Mouse (Mus musculus) CH12.LX (cell line): ENCODE results near the gene Sipa1. TPM values are rescaled to one million over a fixed set of nuclear protein-coding genes. Genes with fewer than 3 reads are reported as not detected.

ENCODE experiments used
- DNase-seq: peaks from one replicate; pipeline ENCODE4 v3.0.0-alpha.2; 2013; ENCODE audit errors: extremely low read depth
- H3K27ac ChIP-seq: 2 replicates; pipeline ENCODE4 v1.5.1; 2012; ENCODE audit warnings: low read depth, mild to moderate bottlenecking, control low read depth, moderate library complexity; ENCODE audit not compliant: insufficient read depth
- H3K27me3 ChIP-seq: replicated peaks from 2 replicates; pipeline ENCODE3; 2012; ENCODE audit warnings: inconsistent platforms
- H3K36me3 ChIP-seq, 2 experiments: replicated peaks in 1 of 2; 2 replicates each; pipeline versions ENCODE3 to v1.6.1; 2012; ENCODE audit warnings: inconsistent platforms in 1 of 2, low read length in 1 of 2, mild to moderate bottlenecking in 1 of 2, mixed read lengths in 1 of 2, moderate library complexity in 1 of 2; ENCODE audit not compliant: control insufficient read depth in 1 of 2, insufficient read depth in 1 of 2
- H3K4me1 ChIP-seq, 2 experiments: 2 replicates each; pipeline ENCODE4 v1.6.1; 2012; ENCODE audit warnings: inconsistent platforms in 1 of 2, moderate library complexity in 1 of 2; ENCODE audit not compliant: insufficient read depth in 2 of 2, control insufficient read depth in 1 of 2
- H3K4me2 ChIP-seq: 2 replicates; pipeline ENCODE4 v1.6.1; 2012; ENCODE audit warnings: low read depth, mild to moderate bottlenecking, control low read depth; ENCODE audit not compliant: poor library complexity, insufficient read depth, severe bottlenecking
- H3K4me3 ChIP-seq, 3 experiments: fragments of 150-350 bp in 1 of 3; sonication (generic) in 1 of 3; replicated peaks in 1 of 3; 2 replicates each; pipeline versions ENCODE3 to v1.5.1; 2011 to 2012; ENCODE audit warnings: low read depth in 2 of 3, low read length in 2 of 3, mild to moderate bottlenecking in 2 of 3, moderate library complexity in 2 of 3, control low read depth in 1 of 3, improper control_type of control experiment in 1 of 3, inconsistent platforms in 1 of 3, mixed read lengths in 1 of 3; ENCODE audit not compliant: poor library complexity in 1 of 3
- H3K79me2 ChIP-seq: replicated peaks from 2 replicates; pipeline ENCODE4 v1.6.1; 2012; ENCODE audit warnings: mild to moderate bottlenecking, moderate library complexity; ENCODE audit not compliant: control insufficient read depth, poor library complexity, insufficient read depth, severe bottlenecking; ENCODE audit errors: extremely low read depth
- H3K9ac ChIP-seq: 2 replicates; pipeline ENCODE4 v1.6.1; 2012; ENCODE audit warnings: low read depth, mild to moderate bottlenecking, control low read depth, moderate library complexity; ENCODE audit not compliant: insufficient read depth
- H3K9me3 ChIP-seq: replicated peaks from 2 replicates; pipeline ENCODE3; 2012; ENCODE audit warnings: low read length, inconsistent platforms, mixed read lengths
- CHD1 ChIP-seq: IDR thresholded peaks from 2 replicates; pipeline ENCODE4 v1.6.1; 2012; ENCODE audit warnings: low read depth, low read length, improper control_type of control experiment, inconsistent platforms
- CTCF ChIP-seq, 2 experiments: IDR thresholded peaks in 1 of 2; conservative IDR thresholded peaks in 1 of 2; 2 replicates each; pipeline ENCODE4 v1.5.1; 2011 to 2012; ENCODE audit warnings: low read depth in 2 of 2, low read length in 2 of 2, improper control_type of control experiment in 1 of 2, inconsistent platforms in 1 of 2, mild to moderate bottlenecking in 1 of 2, moderate library complexity in 1 of 2
- E2F4 ChIP-seq: IDR thresholded peaks from 2 replicates; pipeline ENCODE4 v1.6.1; 2011; ENCODE audit warnings: low read depth, low read length, improper control_type of control experiment; ENCODE audit not compliant: insufficient replicate concordance
- ELF1 ChIP-seq: IDR thresholded peaks from 2 replicates; pipeline ENCODE4 v1.6.1; 2014; ENCODE audit warnings: low read depth, mild to moderate bottlenecking, inconsistent platforms, low read length, improper control_type of control experiment
- EP300 ChIP-seq: IDR thresholded peaks from 2 replicates; pipeline ENCODE4 v1.6.1; 2011; ENCODE audit warnings: low read length, improper control_type of control experiment
- ETS1 ChIP-seq: conservative IDR thresholded peaks from 2 replicates; pipeline ENCODE4 v1.6.1; 2012; ENCODE audit warnings: low read depth, mild to moderate bottlenecking, inconsistent platforms, low read length, improper control_type of control experiment, moderate library complexity
- HCFC1 ChIP-seq: IDR thresholded peaks from 2 replicates; pipeline ENCODE4 v1.6.1; 2012; ENCODE audit warnings: low read depth, mild to moderate bottlenecking, inconsistent platforms, low read length, improper control_type of control experiment
- IRF4 ChIP-seq: IDR thresholded peaks from 2 replicates; pipeline ENCODE4 v1.6.1; 2014; ENCODE audit warnings: low read depth, mild to moderate bottlenecking, inconsistent platforms, low read length, improper control_type of control experiment
- JUN ChIP-seq: IDR thresholded peaks from 2 replicates; pipeline ENCODE4 v1.6.1; 2011; ENCODE audit warnings: low read depth, mild to moderate bottlenecking, low read length, improper control_type of control experiment, moderate library complexity; ENCODE audit not compliant: insufficient read depth
- JUND ChIP-seq: conservative IDR thresholded peaks from 2 replicates; pipeline ENCODE4 v1.6.1; 2011; ENCODE audit warnings: low read depth, low read length, improper control_type of control experiment
- KAT2A ChIP-seq: IDR thresholded peaks from 2 replicates; pipeline ENCODE4 v1.6.1; 2012; ENCODE audit warnings: low read length, improper control_type of control experiment, inconsistent platforms; ENCODE audit not compliant: insufficient replicate concordance
- MAFK ChIP-seq: IDR thresholded peaks from 2 replicates; pipeline ENCODE4 v1.6.1; 2011; ENCODE audit warnings: low read length, improper control_type of control experiment; ENCODE audit not compliant: insufficient replicate concordance
- MAX ChIP-seq: IDR thresholded peaks from 2 replicates; pipeline ENCODE4 v1.6.1; 2011; ENCODE audit warnings: low read length, improper control_type of control experiment
- MAZ ChIP-seq: IDR thresholded peaks from 2 replicates; pipeline ENCODE4 v1.6.1; 2012; ENCODE audit warnings: low read depth, mild to moderate bottlenecking, inconsistent platforms, low read length, improper control_type of control experiment, moderate library complexity
- MEF2A ChIP-seq: IDR thresholded peaks from 2 replicates; pipeline ENCODE4 v1.6.1; 2014; ENCODE audit warnings: low read depth, mild to moderate bottlenecking, inconsistent platforms, low read length, improper control_type of control experiment, borderline replicate concordance
- MXI1 ChIP-seq: IDR thresholded peaks from 2 replicates; pipeline ENCODE4 v1.6.1; 2011; ENCODE audit warnings: mild to moderate bottlenecking, low read depth, low read length, improper control_type of control experiment
- NRF1 ChIP-seq: IDR thresholded peaks from 2 replicates; pipeline ENCODE4 v1.6.1; 2014; ENCODE audit warnings: low read depth, mild to moderate bottlenecking, inconsistent platforms, low read length, improper control_type of control experiment, moderate library complexity
- POLR2A ChIP-seq: IDR thresholded peaks from 2 replicates; pipeline ENCODE4 v1.6.1; 2011; ENCODE audit warnings: low read depth, mild to moderate bottlenecking, improper control_type of control experiment, low read length
- RAD21 ChIP-seq: IDR thresholded peaks from 2 replicates; pipeline ENCODE4 v1.6.1; 2011; ENCODE audit warnings: low read depth, mild to moderate bottlenecking, low read length, improper control_type of control experiment, moderate library complexity
- RCOR1 ChIP-seq: conservative IDR thresholded peaks from 2 replicates; pipeline ENCODE4 v1.6.1; 2012; ENCODE audit warnings: low read depth, mild to moderate bottlenecking, inconsistent platforms, low read length, improper control_type of control experiment
- SMC3 ChIP-seq: IDR thresholded peaks from 2 replicates; pipeline ENCODE4 v1.6.1; 2011; ENCODE audit warnings: low read depth, low read length, improper control_type of control experiment
- TBP ChIP-seq: conservative IDR thresholded peaks from 2 replicates; pipeline ENCODE4 v1.6.1; 2011; ENCODE audit warnings: low read depth, low read length, improper control_type of control experiment
- TCF12 ChIP-seq: IDR thresholded peaks from 2 replicates; pipeline ENCODE4 v1.6.1; 2014; ENCODE audit warnings: low read depth, mild to moderate bottlenecking, inconsistent platforms, low read length, improper control_type of control experiment
- UBTF ChIP-seq: IDR thresholded peaks from 2 replicates; pipeline ENCODE4 v1.6.1; 2012; ENCODE audit warnings: low read depth, mild to moderate bottlenecking, inconsistent platforms, low read length, improper control_type of control experiment, moderate library complexity
- ZC3H11A ChIP-seq: IDR thresholded peaks from 2 replicates; pipeline ENCODE4 v1.6.1; 2012; ENCODE audit warnings: low read depth, mild to moderate bottlenecking, inconsistent platforms, low read length, improper control_type of control experiment
- ZKSCAN1 ChIP-seq: IDR thresholded peaks from 2 replicates; pipeline ENCODE4 v1.6.1; 2012; ENCODE audit warnings: low read depth, inconsistent platforms, low read length, improper control_type of control experiment, borderline replicate concordance
- ZMIZ1 ChIP-seq: IDR thresholded peaks from 2 replicates; pipeline ENCODE4 v1.6.1; 2012; ENCODE audit warnings: low read depth, mild to moderate bottlenecking, inconsistent platforms, low read length, improper control_type of control experiment
- ZNF384 ChIP-seq: IDR thresholded peaks from 2 replicates; pipeline ENCODE4 v1.6.1; 2012; ENCODE audit warnings: low read depth, low read length, improper control_type of control experiment, inconsistent platforms
- dilution Hi-C: fragments of 300-500 bp; cut with MboI; formaldehyde crosslinking; loops from 2 replicates; pipeline ENCODE4 v1.14.3; 2020; ENCODE audit warnings: low sequenced_read_pairs; ENCODE audit not compliant: extremely low pct_unique_long_range_greater_than_20kb, extremely low pct_ligation_motif_present
- in situ Hi-C: fragments of 300-500 bp; cut with MboI; formaldehyde crosslinking; loops from 3 replicates; pipeline ENCODE4 v1.14.3; 2019; ENCODE audit warnings: low sequenced_read_pairs, low pct_ligation_motif_present, low pct_unique_long_range_greater_than_20kb, mixed read lengths
- polyA plus RNA-seq: library from polyadenylated mRNA; unstranded; fragments of >175 nt; gene quantifications from 2 replicates; pipeline ENCODE4 v1.2.1, GENCODE M21; 2012; ENCODE audit warnings: low read depth; ENCODE audit not compliant: insufficient read length
- total RNA-seq, 2 experiments: library from RNA; depleted of rRNA; stranded (reverse); fragments of 300-350 nt in 1 of 2; fragments of >200 nt in 1 of 2; gene quantifications; 2 replicates each; pipeline ENCODE4 v1.2.3; 2012 to 2014

Gene Sipa1
- total and polyA plus RNA-seq, 3 experiments: 17.6 to 54.6 (median 51.1) TPM

GRCm38 (mm10) chr19:5689565-5690342 is 26.2 kb upstream of the Sipa1 start (continued):
- TF ChIP-seq KAT2A (peak; percentile 49; the same call in 1 of the 2 replicates), MAFK (no peak), HCFC1 (peak; percentile 72), MXI1 (no peak; the same call in 1 of the 2 replicates), MAX (no peak; the same call in 1 of the 2 replicates), RCOR1 (no peak), E2F4 (no peak), POLR2A (peak; percentile 80), ZC3H11A (no peak), ETS1 (peak; percentile 91), CHD1 (no peak), RAD21 (no peak), NRF1 (0 out of 2 replicates have a peak, but pooled peaks have one; percentile 37)

DNA sequence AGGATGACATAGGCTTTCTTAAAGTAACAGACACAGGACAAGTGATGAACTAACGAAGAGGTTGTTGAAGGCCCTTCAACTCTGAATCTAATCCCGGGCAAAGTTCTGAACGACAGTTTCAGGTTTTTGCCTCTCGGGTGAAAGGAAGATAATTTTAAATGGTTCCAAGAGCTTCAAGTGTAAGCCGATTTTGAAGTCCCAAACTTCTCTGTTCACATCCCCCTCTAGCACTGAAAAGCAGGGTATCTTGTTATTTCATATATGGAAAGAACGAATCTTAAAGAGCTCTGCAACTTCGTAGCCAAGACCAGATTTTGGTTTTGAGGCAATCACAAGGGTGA is 25.6 kb upstream of the Sipa1 start:
- peak overlapping the region; percentile 79 for H3K27ac ChIP-seq
- H3K36me3 ChIP-seq: peaks cover 43 to 67% of the 10 kb centered on the region in 2 experiments
- in situ Hi-C loops: no loop called here
- peaks cover 25 to 40% of the 10 kb centered on the region in 2 experiments for H3K4me1 ChIP-seq
- peak overlapping the region; percentile 81 to 95 (median 83) for H3K4me3 ChIP-seq
- no peak for DNase-seq
- dilution Hi-C loops: no loop called here
- TF ChIP-seq ZMIZ1: peak; percentile 33; the same call in 1 of the 2 replicates
- TF ChIP-seq MAZ: no peak
- peak; percentile 41 for TF ChIP-seq EP300
- no peak; the same call in 1 of the 2 replicates for TF ChIP-seq JUN
- no peak for TF ChIP-seq NRF1
- TF ChIP-seq MAFK: peak; percentile 32; the same call in 1 of the 2 replicates
- no peak for TF ChIP-seq POLR2A
- TF ChIP-seq ELF1: no peak
- 0 out of 2 replicates have a peak, but pooled peaks have one; percentile 32 for TF ChIP-seq UBTF
- TF ChIP-seq ZKSCAN1: no peak
- no peak for TF ChIP-seq CTCF (conservative IDR thresholded peaks at IDR 0.05 in 1 of 2, IDR thresholded peaks at IDR 0.05 in 1 of 2; ENCODE audit: low read depth in 2 of 2, low read length in 2 of 2)
- TF ChIP-seq MXI1: peak; percentile 13; the same call in 1 of the 2 replicates
- TF ChIP-seq SMC3: no peak
- TF ChIP-seq IRF4: no peak
- no peak for TF ChIP-seq MAX
- 0 out of 2 replicates have a peak, but pooled peaks have one; percentile 82 for TF ChIP-seq CHD1
- TF ChIP-seq MEF2A: peak; percentile 61; the same call in 1 of the 2 replicates
- TF ChIP-seq TBP: no peak
- no peak for TF ChIP-seq ZNF384
- TF ChIP-seq ZC3H11A: no peak
- TF ChIP-seq JUND: peak; percentile 64; the same call in 1 of the 2 replicates
- TF ChIP-seq TCF12: 0 out of 2 replicates have a peak, but pooled peaks have one; percentile 8
- no peaks in the 10 kb centered on the region for H3K9me3 ChIP-seq
- H3K79me2 ChIP-seq: peaks cover 35% of the 10 kb centered on the region
- H3K9ac ChIP-seq: peak overlapping the region; percentile 62
- H3K4me2 ChIP-seq: peak overlapping the region; percentile 75
- no peaks in the 10 kb centered on the region for H3K27me3 ChIP-seq
